Mouse (Mus musculus) forebrain, embryonic 16.5 days (tissue): Measurements from ENCODE around the gene Nacc1. TPM values are rescaled to one million over a fixed set of nuclear protein-coding genes. Genes with fewer than 3 reads are reported as not detected.
A peak's percentile ranks its signal among the peaks of the same experiment; 100 is the strongest.

ENCODE experiments used
- ATAC-seq: fragments of 200-750 bp; cut with Nextera tagmentation; 2 replicates; pipeline ENCODE4 v1.8.0; 2017; ENCODE audit warnings: mild to moderate bottlenecking, moderate library complexity
- H3K27ac ChIP-seq: fragments of 300-500 bp; sonication (generic); 2 replicates; pipeline ENCODE4 v1.5.1; 2014; ENCODE audit warnings: low read length, control low read depth
- H3K27me3 ChIP-seq: fragments of 300-500 bp; sonication (generic); replicated peaks from 2 replicates; pipeline ENCODE4 v1.6.1; 2014; ENCODE audit warnings: low read length; ENCODE audit not compliant: control insufficient read depth, insufficient read depth
- H3K36me3 ChIP-seq: fragments of 300-500 bp; sonication (generic); 2 replicates; pipeline ENCODE4 v1.6.1; 2014; ENCODE audit not compliant: control insufficient read depth, insufficient read depth
- H3K4me1 ChIP-seq: fragments of 300-500 bp; sonication (generic); replicated peaks from 2 replicates; pipeline ENCODE4 v1.6.1; 2014; ENCODE audit warnings: low read length; ENCODE audit not compliant: control insufficient read depth, insufficient read depth
- H3K4me2 ChIP-seq: fragments of 300-500 bp; sonication (generic); 2 replicates; pipeline ENCODE4 v1.6.1; 2014; ENCODE audit warnings: mild to moderate bottlenecking, low read length, control low read depth
- H3K4me3 ChIP-seq: fragments of 300-500 bp; sonication (generic); replicated peaks from 2 replicates; pipeline ENCODE4 v1.5.1; 2014; ENCODE audit warnings: mild to moderate bottlenecking, low read length, control low read depth
- H3K9ac ChIP-seq: fragments of 300-500 bp; sonication (generic); replicated peaks from 2 replicates; pipeline ENCODE4 v1.6.1; 2014; ENCODE audit warnings: low read depth, low read length, control low read depth
- H3K9me3 ChIP-seq: fragments of 300-500 bp; sonication (generic); 2 replicates; pipeline ENCODE4 v1.6.1; 2016; ENCODE audit warnings: low read length; ENCODE audit not compliant: control insufficient read depth
- WGBS: fragments of 180-500 bp; shearing (Covaris S2); extraction: QIAGEN DNeasy Blood & Tissue Kit; methylation state at CpG from one replicate; pipeline ENCODE4 v1.1.7; 2014; 5-methylcytosine and 5-hydroxymethylcytosine counted together
- polyA plus RNA-seq: library from polyadenylated mRNA; unstranded; fragments of >200 nt; fragmentation: Nextera tagmentation; extraction: Ambion mirVana; gene quantifications from 2 replicates; pipeline ENCODE4 v1.2.1, GENCODE M21; 2015

The Nacc1 gene
- polyA plus RNA-seq, 1 experiment from 2014 or later: 15.7 TPM

- H3K4me1 ChIP-seq: peaks cover 51% of the 10 kb centered on the region
- WGBS: 83% methylated on average over 6 of the region's 6 CpGs
- no peaks in the 10 kb centered on the region for H3K9me3 ChIP-seq
- H3K9ac ChIP-seq: no peak overlapping the region
- peaks cover 31% of the 10 kb centered on the region for H3K27me3 ChIP-seq
- peaks cover 7% of the 10 kb centered on the region; the same call in 1 of the 2 replicates for H3K36me3 ChIP-seq
- H3K27ac ChIP-seq: no peak overlapping the region
- no peak for ATAC-seq
- H3K4me2 ChIP-seq: no peak overlapping the region
- H3K4me3 ChIP-seq: no peak overlapping the region
These were observed 15.4 kb upstream of the Nacc1 start for GRCm38 (mm10) chr8:84702963-84703465.

GRCm38 (mm10) chr8:84702561-84702960 lies 14.9 kb upstream of the Nacc1 start:
- no peaks in the 10 kb centered on the region for H3K9me3 ChIP-seq
- peaks cover 29% of the 10 kb centered on the region for H3K27me3 ChIP-seq
- no peak overlapping the region for H3K4me3 ChIP-seq
- H3K4me2 ChIP-seq: no peak overlapping the region
- no peak for ATAC-seq
- no peak overlapping the region for H3K27ac ChIP-seq
- WGBS: 73% methylated on average over 9 of the region's 9 CpGs
- no peak overlapping the region for H3K9ac ChIP-seq
- peaks cover 46% of the 10 kb centered on the region for H3K4me1 ChIP-seq
- peaks cover 12% of the 10 kb centered on the region; the same call in 1 of the 2 replicates for H3K36me3 ChIP-seq

GRCm38 (mm10) chr8:84700941-84701911 lies 13.6 kb upstream of the Nacc1 start, which contains the start of gene Lyl1:
Lyl1 (plus strand) TSS chr8:84701457.
- Histone ChIP-seq H3K4me2 (no peak within 1 kb of the TSS), H3K27me3 (peaks cover 29% of the 10 kb centered on the region), H3K36me3 (peaks cover 14% of the 10 kb centered on the region; the same call in 1 of the 2 replicates), H3K4me3 (no peak within 1 kb of the TSS), H3K9me3 (no peaks in the 10 kb centered on the region), H3K4me1 (peaks cover 36% of the 10 kb centered on the region), H3K9ac (peak within 1 kb of the TSS; percentile 29; the same call in 1 of the 2 replicates), H3K27ac (peak within 1 kb of the TSS; percentile 60)
- WGBS: 19% methylated on average over 33 of the region's 34 CpGs
- ATAC-seq: no peak

- Histone ChIP-seq H3K9me3 (no peaks in the 10 kb centered on the region), H3K27me3 (peaks cover 29% of the 10 kb centered on the region), H3K36me3 (peaks cover 14% of the 10 kb centered on the region; the same call in 1 of the 2 replicates), H3K4me1 (peaks cover 34% of the 10 kb centered on the region), H3K4me2 (no peak overlapping the region), H3K27ac (no peak overlapping the region), H3K9ac (no peak overlapping the region), H3K4me3 (no peak overlapping the region)
- WGBS: 87% methylated on average over 5 of the region's 5 CpGs
- ATAC-seq: no peak
These were observed 12.9 kb upstream of the Nacc1 start for GRCm38 (mm10) chr8:84700526-84700925.

- H3K4me2 ChIP-seq: no peak overlapping the region
- peaks cover 27% of the 10 kb centered on the region for H3K4me1 ChIP-seq
- H3K36me3 ChIP-seq: peaks cover 16% of the 10 kb centered on the region; the same call in 1 of the 2 replicates
- H3K4me3 ChIP-seq: no peak overlapping the region
- ATAC-seq: peak; percentile 25; the same call in 1 of the 2 replicates
- no peaks in the 10 kb centered on the region for H3K9me3 ChIP-seq
- H3K9ac ChIP-seq: no peak overlapping the region
- H3K27ac ChIP-seq: peak overlapping the region; percentile 51
- peaks cover 27% of the 10 kb centered on the region for H3K27me3 ChIP-seq
- 59% methylated on average over 7 of the region's 7 CpGs for WGBS
These were observed 12.2 kb upstream of the Nacc1 start for GRCm38 (mm10) chr8:84699861-84700322.

DNA sequence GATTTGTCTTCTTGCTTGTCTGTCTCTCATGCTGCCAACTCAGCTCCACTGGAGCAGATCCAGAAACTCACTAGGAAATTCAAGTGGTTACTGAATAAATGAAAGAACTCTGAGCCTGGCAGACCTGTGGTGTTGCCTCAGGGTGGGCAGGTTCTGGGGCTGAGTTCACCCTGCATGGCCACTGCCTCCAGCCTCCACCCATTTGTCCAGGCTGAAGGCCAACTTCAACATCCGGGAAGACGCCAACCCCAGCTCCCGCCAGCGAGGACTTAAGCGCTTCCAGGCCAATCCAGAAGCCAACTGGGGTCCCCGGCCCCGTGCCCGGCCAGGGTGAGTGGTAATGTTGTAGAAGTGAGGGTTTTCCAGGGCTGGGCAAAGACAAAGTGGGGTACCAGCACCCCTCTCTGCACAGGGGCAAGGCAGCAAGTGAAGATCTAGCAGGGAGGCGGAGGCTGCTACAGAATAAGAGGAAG lies 11.3 kb upstream of the Nacc1 start:
- H3K27ac ChIP-seq: peak overlapping the region; percentile 57; the same call in 1 of the 2 replicates
- H3K36me3 ChIP-seq: peaks cover 16% of the 10 kb centered on the region; the same call in 1 of the 2 replicates

DNA sequence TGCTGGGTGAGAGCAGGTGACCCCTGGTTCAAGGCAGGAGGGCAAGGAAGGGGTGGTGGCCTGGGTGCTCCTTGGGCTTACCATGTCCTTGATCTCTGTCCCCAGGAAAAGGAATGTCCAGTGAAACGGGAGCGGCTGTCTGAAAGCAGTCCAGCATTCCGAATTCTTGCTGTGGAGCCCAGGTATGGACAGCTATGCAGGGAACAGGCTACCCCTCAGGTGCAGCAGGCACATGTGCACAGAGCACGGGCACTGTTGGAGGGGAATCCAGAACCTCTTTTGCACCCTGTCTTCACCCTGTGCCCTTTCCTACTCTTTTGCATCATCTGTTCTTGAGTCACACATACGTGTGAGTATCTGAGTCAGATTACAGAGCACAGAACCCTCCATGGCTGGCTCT lies 10.6 kb upstream of the Nacc1 start:
- peaks cover 16% of the 10 kb centered on the region; the same call in 1 of the 2 replicates for H3K36me3 ChIP-seq
- 94% methylated on average over 5 of the region's 5 CpGs for WGBS
- H3K27me3 ChIP-seq: peaks cover 22% of the 10 kb centered on the region
- H3K4me1 ChIP-seq: peaks cover 13% of the 10 kb centered on the region; the same call in 1 of the 2 replicates
- no peak overlapping the region for H3K9ac ChIP-seq
- no peak overlapping the region for H3K27ac ChIP-seq
- no peak for ATAC-seq
- no peak overlapping the region for H3K4me2 ChIP-seq
- H3K4me3 ChIP-seq: no peak overlapping the region
- no peaks in the 10 kb centered on the region for H3K9me3 ChIP-seq

More for the DNA sequence above, 11.3 kb upstream of the Nacc1 start:
- 71% methylated on average over 9 of the region's 9 CpGs for WGBS
- Histone ChIP-seq H3K4me3 (no peak overlapping the region), H3K9ac (no peak overlapping the region), H3K4me2 (no peak overlapping the region), H3K27me3 (peaks cover 25% of the 10 kb centered on the region), H3K4me1 (peaks cover 20% of the 10 kb centered on the region), H3K9me3 (no peaks in the 10 kb centered on the region)
- ATAC-seq: no peak

GRCm38 (mm10) chr8:84697166-84698130 lies 9.8 kb upstream of the Nacc1 start:
- WGBS: 82% methylated on average over 14 of the region's 14 CpGs

More at GRCm38 (mm10) chr8:84697166-84698130, 9.8 kb upstream of the Nacc1 start:
- Histone ChIP-seq H3K4me1 (peaks cover 10% of the 10 kb centered on the region; the same call in 1 of the 2 replicates), H3K27me3 (peaks cover 13% of the 10 kb centered on the region), H3K9ac (no peak overlapping the region), H3K4me2 (no peak overlapping the region), H3K27ac (no peak overlapping the region), H3K4me3 (no peak overlapping the region), H3K9me3 (no peaks in the 10 kb centered on the region), H3K36me3 (peaks cover 16% of the 10 kb centered on the region; the same call in 1 of the 2 replicates)
- ATAC-seq: no peak
